Mouse (Mus musculus) hindbrain, embryonic 14.5 days (tissue): ENCODE results near the gene Cyp27b1. TPM values are rescaled to one million over a fixed set of nuclear protein-coding genes. Genes with fewer than 3 reads are reported as not detected.

ENCODE experiments used
- ATAC-seq: fragments of 200-750 bp; cut with Nextera tagmentation; 2 replicates; pipeline ENCODE4 v1.8.0; 2017; ENCODE audit warnings: moderate number of reproducible peaks, mild to moderate bottlenecking, moderate TSS enrichment, moderate library complexity; ENCODE audit not compliant: low FRiP score
- DNase-seq: peaks from one replicate; pipeline ENCODE4 v3.0.0-alpha.2; 2015; ENCODE audit warnings: low spot score
- H3K27ac ChIP-seq: fragments of 300-500 bp; sonication (generic); 2 replicates; pipeline ENCODE4 v1.5.1; 2014; ENCODE audit warnings: mild to moderate bottlenecking, moderate library complexity
- H3K27me3 ChIP-seq: fragments of 300-500 bp; sonication (generic); 2 replicates; pipeline ENCODE4 v1.6.1; 2014; ENCODE audit warnings: mild to moderate bottlenecking, low read length, mixed read lengths; ENCODE audit not compliant: control insufficient read depth, insufficient read depth
- H3K36me3 ChIP-seq: fragments of 300-500 bp; sonication (generic); replicated peaks from 2 replicates; pipeline ENCODE4 v1.6.1; 2014; ENCODE audit not compliant: control insufficient read depth, insufficient read depth
- H3K4me1 ChIP-seq: fragments of 300-500 bp; sonication (generic); replicated peaks from 2 replicates; pipeline ENCODE4 v1.6.1; 2014; ENCODE audit warnings: antibody characterized with exemption, low read length, mixed read lengths; ENCODE audit not compliant: control insufficient read depth, insufficient read depth
- H3K4me2 ChIP-seq: fragments of 300-500 bp; sonication (generic); replicated peaks from 2 replicates; pipeline ENCODE4 v1.6.1; 2014; ENCODE audit warnings: mild to moderate bottlenecking, moderate library complexity
- H3K4me3 ChIP-seq: fragments of 300-500 bp; sonication (generic); replicated peaks from 2 replicates; pipeline ENCODE4 v1.5.1; 2014; ENCODE audit warnings: mild to moderate bottlenecking, low read length
- H3K9ac ChIP-seq: fragments of 300-500 bp; sonication (generic); 2 replicates; pipeline ENCODE4 v1.6.1; 2014
- H3K9me3 ChIP-seq: fragments of 300-500 bp; sonication (generic); 2 replicates; pipeline ENCODE4 v1.6.1; 2016; ENCODE audit warnings: low read length; ENCODE audit not compliant: control insufficient read depth
- WGBS: fragments of 180-500 bp; shearing (Covaris S2); extraction: QIAGEN DNeasy Blood & Tissue Kit; methylation state at CpG from one replicate; pipeline ENCODE4 v1.1.7; 2014; 5-methylcytosine and 5-hydroxymethylcytosine counted together
- polyA plus RNA-seq: library from polyadenylated mRNA; unstranded; fragments of >200 nt; fragmentation: Nextera tagmentation; extraction: Ambion mirVana; gene quantifications from 2 replicates; pipeline ENCODE4 v1.2.1, GENCODE M21; 2014

Cyp27b1 gene
- polyA plus RNA-seq, 1 experiment from 2014 or later = not detected

GRCm38 (mm10) chr10:127080901-127081780, 33.1 kb downstream of the Cyp27b1 start:
- WGBS = 2% methylated on average over 37 of the region's 48 CpGs
- H3K4me1 ChIP-seq = peaks cover 40% of the 10 kb centered on the region
- 0 out of 2 replicates have a peak overlapping the region, but pooled peaks have one; percentile 1 for H3K27ac ChIP-seq

GRCm38 (mm10) chr10:127081996-127082620, 34.1 kb downstream of the Cyp27b1 start:
- ATAC-seq (no peak), DNase-seq (peak; percentile 51)
- no peak overlapping the region for H3K27ac ChIP-seq
- peak overlapping the region; percentile 95 for H3K4me2 ChIP-seq
- WGBS = 27% methylated on average over 8 of the region's 8 CpGs
- H3K4me3 ChIP-seq = peak overlapping the region; percentile 47
- H3K4me1 ChIP-seq = peaks cover 36% of the 10 kb centered on the region
- H3K27me3 ChIP-seq = peaks cover 16% of the 10 kb centered on the region
- peak overlapping the region; percentile 93 for H3K9ac ChIP-seq
- H3K36me3 ChIP-seq = peaks cover 40% of the 10 kb centered on the region
- no peaks in the 10 kb centered on the region for H3K9me3 ChIP-seq

More at GRCm38 (mm10) chr10:127080901-127081780, 33.1 kb downstream of the Cyp27b1 start:
- peak overlapping the region; percentile 47 for H3K4me3 ChIP-seq
- H3K27me3 ChIP-seq = peaks cover 12% of the 10 kb centered on the region
- DNase-seq (no peak), ATAC-seq (no peak)
- peak overlapping the region; percentile 93 for H3K9ac ChIP-seq
- H3K36me3 ChIP-seq = peaks cover 32% of the 10 kb centered on the region
- no peaks in the 10 kb centered on the region for H3K9me3 ChIP-seq
- peak overlapping the region; percentile 95 for H3K4me2 ChIP-seq

GRCm38 (mm10) chr10:127083292-127083914, 35.4 kb downstream of the Cyp27b1 start:
- no peak overlapping the region for H3K27ac ChIP-seq
- peaks cover 25% of the 10 kb centered on the region for H3K4me1 ChIP-seq
- H3K4me2 ChIP-seq = no peak overlapping the region
- WGBS = 37% methylated on average over 8 of the region's 8 CpGs
- no peak for ATAC-seq
- H3K4me3 ChIP-seq = no peak overlapping the region
- H3K9ac ChIP-seq = no peak overlapping the region
- peaks cover 29% of the 10 kb centered on the region for H3K27me3 ChIP-seq
- peaks cover 53% of the 10 kb centered on the region for H3K36me3 ChIP-seq
- no peak for DNase-seq
- H3K9me3 ChIP-seq = no peaks in the 10 kb centered on the region

GRCm38 (mm10) chr10:127083915-127084306, 35.9 kb downstream of the Cyp27b1 start:
- H3K9ac ChIP-seq = no peak overlapping the region
- no peaks in the 10 kb centered on the region for H3K9me3 ChIP-seq
- H3K4me1 ChIP-seq = peaks cover 24% of the 10 kb centered on the region
- no peak overlapping the region for H3K4me3 ChIP-seq
- 71% methylated on average over 5 of the region's 5 CpGs for WGBS
- H3K27me3 ChIP-seq = peaks cover 34% of the 10 kb centered on the region
- no peak overlapping the region for H3K27ac ChIP-seq
- peaks cover 58% of the 10 kb centered on the region for H3K36me3 ChIP-seq
- H3K4me2 ChIP-seq = no peak overlapping the region
- no peak for DNase-seq
- ATAC-seq = no peak

GRCm38 (mm10) chr10:127085052-127085451, 37.0 kb downstream of the Cyp27b1 start:
- Histone ChIP-seq H3K4me1 (peaks cover 23% of the 10 kb centered on the region), H3K9ac (no peak overlapping the region), H3K36me3 (peaks cover 66% of the 10 kb centered on the region), H3K4me2 (no peak overlapping the region), H3K27ac (no peak overlapping the region), H3K9me3 (no peaks in the 10 kb centered on the region), H3K27me3 (peaks cover 42% of the 10 kb centered on the region), H3K4me3 (no peak overlapping the region)
- WGBS = 84% methylated on average over 9 of the region's 9 CpGs
- no peak for DNase-seq
- ATAC-seq = no peak

- Histone ChIP-seq H3K4me2 (no peak overlapping the region), H3K9ac (no peak overlapping the region), H3K9me3 (no peaks in the 10 kb centered on the region), H3K27me3 (peaks cover 42% of the 10 kb centered on the region), H3K4me1 (peaks cover 17% of the 10 kb centered on the region), H3K36me3 (peaks cover 68% of the 10 kb centered on the region), H3K4me3 (no peak overlapping the region), H3K27ac (no peak overlapping the region)
- DNase-seq (no peak), ATAC-seq (no peak)
- WGBS = 72% methylated on average over 6 of the region's 6 CpGs
Observed at GRCm38 (mm10) chr10:127085633-127086032, 37.6 kb downstream of the Cyp27b1 start.

- Histone ChIP-seq H3K4me2 (peak overlapping the region; percentile 38), H3K4me3 (peak overlapping the region; percentile 10), H3K4me1 (peaks cover 3% of the 10 kb centered on the region; the same call in 1 of the 2 replicates), H3K9me3 (no peaks in the 10 kb centered on the region), H3K9ac (0 out of 2 replicates have a peak overlapping the region, but pooled peaks have one; percentile 7), H3K36me3 (peaks cover 64% of the 10 kb centered on the region), H3K27ac (no peak overlapping the region), H3K27me3 (peaks cover 60% of the 10 kb centered on the region)
- ATAC-seq = peak; percentile 3; the same call in 1 of the 2 replicates
- 10% methylated on average over 57 of the region's 57 CpGs for WGBS
- DNase-seq = no peak
Observed at GRCm38 (mm10) chr10:127090560-127091411, 42.7 kb downstream of the Cyp27b1 start.

- ATAC-seq (peak; percentile 14; the same call in 1 of the 2 replicates), DNase-seq (no peak)
- WGBS = 12% methylated on average over 49 of the region's 51 CpGs
- no peak overlapping the region for H3K27ac ChIP-seq
- H3K36me3 ChIP-seq = peaks cover 69% of the 10 kb centered on the region
- peaks cover 3% of the 10 kb centered on the region; the same call in 1 of the 2 replicates for H3K4me1 ChIP-seq
- peak overlapping the region; percentile 10 for H3K4me3 ChIP-seq
- H3K4me2 ChIP-seq = peak overlapping the region; percentile 38
- H3K9ac ChIP-seq = no peak overlapping the region; the same call in 1 of the 2 replicates
- H3K9me3 ChIP-seq = no peaks in the 10 kb centered on the region
- peaks cover 60% of the 10 kb centered on the region for H3K27me3 ChIP-seq
Observed at GRCm38 (mm10) chr10:127091507-127092396, 43.7 kb downstream of the Cyp27b1 start.
